8 mouse cellular contexts compared by ENCODE assay signal in genomic region chr5:24343977-24344436, GRCm38 (mm10). TPM values are rescaled to one million over a fixed set of nuclear protein-coding genes. Genes with fewer than 3 reads are reported as not detected.
DNase-seq lines count a peak whose midpoint lies in the region; ATAC-seq lines count a peak whose summit lies in the region.

No protein-coding gene starts in this region.

- DNase-seq in heart, adult 8-10 months (ENCODE audit: low spot score): no peak
- DNase-seq in embryonic facial prominence, embryonic 11.5 days (ENCODE audit: low spot score): peak; percentile 67
- DNase-seq in kidney, postnatal 4 days: peak; percentile 74 to 82
- no peak for DNase-seq in spleen, adult 18-20 months
- no peak for DNase-seq in layer of hippocampus, adult 9-10 months (ENCODE audit: low spot score)

- WGBS in heart, embryonic 16.5 days: 20% methylated on average over 2 of the region's 2 CpGs
- 10% methylated on average over 2 of the region's 2 CpGs for WGBS in embryonic facial prominence, embryonic 11.5 days
- WGBS in neural tube, embryonic 14.5 days: 2% methylated on average over 2 of the region's 2 CpGs

- H3K4me3 ChIP-seq in heart, embryonic 16.5 days (ENCODE audit: low read length): 0 out of 2 replicates have a peak overlapping the region, but pooled peaks have one; percentile 5
- no peak overlapping the region for H3K4me3 ChIP-seq in embryonic facial prominence, embryonic 11.5 days (ENCODE audit: low read depth, low read length)
- no peak overlapping the region for H3K4me3 ChIP-seq in neural tube, embryonic 14.5 days (ENCODE audit: low read depth, low read length)

- peaks cover 77% of the 10 kb centered on the region for H3K4me1 ChIP-seq in heart, embryonic 16.5 days (ENCODE audit: control insufficient read depth, insufficient read depth, low read length)
- peaks cover 12% of the 10 kb centered on the region for H3K4me1 ChIP-seq in embryonic facial prominence, embryonic 11.5 days (ENCODE audit: control insufficient read depth, insufficient read depth, low read length)
- peaks cover 36% of the 10 kb centered on the region for H3K4me1 ChIP-seq in neural tube, embryonic 14.5 days (ENCODE audit: control insufficient read depth, insufficient read depth, low read length)

- H3K36me3 ChIP-seq in heart, embryonic 16.5 days (ENCODE audit: control insufficient read depth, insufficient read depth): peaks cover 3% of the 10 kb centered on the region; the same call in 1 of the 2 replicates
- H3K36me3 ChIP-seq in embryonic facial prominence, embryonic 11.5 days (replicated peaks; ENCODE audit: control insufficient read depth, insufficient read depth, low read depth, low read length): no peaks in the 10 kb centered on the region
- H3K36me3 ChIP-seq in neural tube, embryonic 14.5 days (ENCODE audit: control insufficient read depth, insufficient read depth, low read length): no peaks in the 10 kb centered on the region

- H3K27ac ChIP-seq in heart, embryonic 16.5 days (ENCODE audit: low read length): peak overlapping the region; percentile 86
- peak overlapping the region; percentile 71 for H3K27ac ChIP-seq in embryonic facial prominence, embryonic 11.5 days (replicated peaks; ENCODE audit: low read depth, low read length)
- H3K27ac ChIP-seq in neural tube, embryonic 14.5 days (ENCODE audit: low read depth, low read length): peak overlapping the region; percentile 89

- no peaks in the 10 kb centered on the region for H3K9me3 ChIP-seq in heart, embryonic 16.5 days (replicated peaks; ENCODE audit: control insufficient read depth, low read length)
- no peaks in the 10 kb centered on the region for H3K9me3 ChIP-seq in embryonic facial prominence, embryonic 11.5 days (replicated peaks; ENCODE audit: control insufficient read depth, low read length)
- no peaks in the 10 kb centered on the region for H3K9me3 ChIP-seq in neural tube, embryonic 14.5 days (ENCODE audit: control insufficient read depth, low read length)

- peak overlapping the region; percentile 57 for H3K9ac ChIP-seq in heart, embryonic 16.5 days (ENCODE audit: low read length)
- H3K9ac ChIP-seq in embryonic facial prominence, embryonic 11.5 days (replicated peaks; ENCODE audit: low read length): 0 out of 2 replicates have a peak overlapping the region, but pooled peaks have one; percentile 27
- peak overlapping the region; percentile 46; the same call in 1 of the 2 replicates for H3K9ac ChIP-seq in neural tube, embryonic 14.5 days (replicated peaks; ENCODE audit: low read depth, low read length)

- H3K27me3 ChIP-seq in heart, embryonic 16.5 days (ENCODE audit: control insufficient read depth, insufficient read depth, low read length): no peaks in the 10 kb centered on the region
- peaks cover 14% of the 10 kb centered on the region for H3K27me3 ChIP-seq in embryonic facial prominence, embryonic 11.5 days (ENCODE audit: control insufficient read depth, insufficient read depth, low read length)
- H3K27me3 ChIP-seq in neural tube, embryonic 14.5 days (ENCODE audit: control insufficient read depth, insufficient read depth, low read length): no peaks in the 10 kb centered on the region

- ATAC-seq in heart, embryonic 16.5 days (replicated peaks; ENCODE audit: extremely low read depth, insufficient read depth, low FRiP score): no peak
- ATAC-seq in embryonic facial prominence, embryonic 11.5 days (replicated peaks; ENCODE audit: insufficient number of reproducible peaks, low FRiP score, low TSS enrichment, low read depth): peak; percentile 47; the same call in 1 of the 2 replicates
- peak; percentile 36 for ATAC-seq in neural tube, embryonic 14.5 days (ENCODE audit: low read depth)
- ATAC-seq in erythroid progenitor cell, adult 5-6 weeks (replicated peaks; ENCODE audit: low FRiP score, poor library complexity, severe bottlenecking): no peak

- peak overlapping the region; percentile 43 for H3K4me2 ChIP-seq in heart, embryonic 16.5 days (ENCODE audit: low read depth, low read length)
- H3K4me2 ChIP-seq in embryonic facial prominence, embryonic 11.5 days (ENCODE audit: low read depth, low read length): no peak overlapping the region
- H3K4me2 ChIP-seq in neural tube, embryonic 14.5 days (ENCODE audit: low read depth, low read length): peak overlapping the region; percentile 9; the same call in 1 of the 2 replicates

RNA-seq across cellular contexts. Expression of gene Kcnh2, which starts 7.4 kb away (rescaled TPM):
- 18.0 and 25.2 TPM in 2 replicates for polyA plus RNA-seq in heart, embryonic 16.5 days (2015; fragmentation: Nextera tagmentation; extraction: Ambion mirVana)
- 10 to 100 TPM; 48.8 to 95.2 (median 71.0) TPM for total RNA-seq in heart, adult 8-10 months (2022)
- polyA plus RNA-seq in embryonic facial prominence, embryonic 11.5 days (2014; fragmentation: Nextera tagmentation; extraction: Ambion mirVana): 3.7 and 4.2 TPM in 2 replicates
- polyA plus RNA-seq in neural tube, embryonic 14.5 days (2014; fragmentation: Nextera tagmentation; extraction: Ambion mirVana): 13.6 and 17.0 TPM in 2 replicates
- total RNA-seq in erythroid progenitor cell, adult 5-6 weeks (2015; ENCODE audit: low replicate concordance): not detected in 2 replicates
- total RNA-seq in erythroid progenitor cell, adult 5-6 weeks (2017; ENCODE audit: low replicate concordance): not detected in 2 replicates

RNA-seq across cellular contexts. Expression of gene Nos3, which starts 20.6 kb away (rescaled TPM):
- polyA plus RNA-seq in heart, embryonic 16.5 days (2015; fragmentation: Nextera tagmentation; extraction: Ambion mirVana): 27.3 and 31.9 TPM in 2 replicates
- 10 to 100 TPM; 21.4 to 26.9 (median 23.8) TPM for total RNA-seq in heart, adult 8-10 months (2022)
- polyA plus RNA-seq in embryonic facial prominence, embryonic 11.5 days (2014; fragmentation: Nextera tagmentation; extraction: Ambion mirVana): 3.2 and 4.2 TPM in 2 replicates
- 4.2 and 9.6 TPM in 2 replicates for polyA plus RNA-seq in neural tube, embryonic 14.5 days (2014; fragmentation: Nextera tagmentation; extraction: Ambion mirVana)
- not detected in 2 replicates for total RNA-seq in erythroid progenitor cell, adult 5-6 weeks (2015; ENCODE audit: low replicate concordance)
- total RNA-seq in erythroid progenitor cell, adult 5-6 weeks (2017; ENCODE audit: low replicate concordance): not detected in 2 replicates

RNA-seq across cellular contexts. Expression of gene Atg9b, which starts 47.9 kb away (rescaled TPM):
- polyA plus RNA-seq in heart, embryonic 16.5 days (2015; fragmentation: Nextera tagmentation; extraction: Ambion mirVana): 2.3 and 2.6 TPM in 2 replicates
- 1 to 10 TPM in 2 of 4 experiments, under 1 TPM in 2; 0.73 to 1.7 (median 1.1) TPM for total RNA-seq in heart, adult 8-10 months (2022)
- polyA plus RNA-seq in embryonic facial prominence, embryonic 11.5 days (2014; fragmentation: Nextera tagmentation; extraction: Ambion mirVana): 0.18 and 0.21 TPM in 2 replicates
- polyA plus RNA-seq in neural tube, embryonic 14.5 days (2014; fragmentation: Nextera tagmentation; extraction: Ambion mirVana): 2.0 and 2.2 TPM in 2 replicates
- total RNA-seq in erythroid progenitor cell, adult 5-6 weeks (2015; ENCODE audit: low replicate concordance): not detected in 2 replicates
- total RNA-seq in erythroid progenitor cell, adult 5-6 weeks (2017; ENCODE audit: low replicate concordance): not detected in 2 replicates

RNA-seq across cellular contexts. Expression of gene Abcb8, which starts 49.5 kb away (rescaled TPM):
- 71.1 and 77.3 TPM in 2 replicates for polyA plus RNA-seq in heart, embryonic 16.5 days (2015; fragmentation: Nextera tagmentation; extraction: Ambion mirVana)
- total RNA-seq in heart, adult 8-10 months (2022): 100 to 1,000 TPM in 2 of 4 experiments, 10 to 100 TPM in 2; 96.5 to 106 (median 101) TPM
- polyA plus RNA-seq in embryonic facial prominence, embryonic 11.5 days (2014; fragmentation: Nextera tagmentation; extraction: Ambion mirVana): 27.0 and 27.4 TPM in 2 replicates
- polyA plus RNA-seq in neural tube, embryonic 14.5 days (2014; fragmentation: Nextera tagmentation; extraction: Ambion mirVana): 47.2 and 47.7 TPM in 2 replicates
- total RNA-seq in erythroid progenitor cell, adult 5-6 weeks (2015; ENCODE audit: low replicate concordance): 11.9 TPM in 1 of 2 replicates, not detected in the other
- 1.7 and 8.0 TPM in 2 replicates for total RNA-seq in erythroid progenitor cell, adult 5-6 weeks (2017; ENCODE audit: low replicate concordance)

Comparison
In these comparisons a context has a peak if more than half of its experiments do, and no peak if none do; other contexts are left out.
1. ATAC-seq: peak in embryonic facial prominence, embryonic 11.5 days (single experiment) and neural tube, embryonic 14.5 days (single experiment); none in heart, embryonic 16.5 days (single experiment) and erythroid progenitor cell, adult 5-6 weeks (single experiment).
2. DNase-seq: peak in embryonic facial prominence, embryonic 11.5 days (single experiment) and kidney, postnatal 4 days (2 of 2); none in heart, adult 8-10 months (single experiment), spleen, adult 18-20 months (0 of 2) and layer of hippocampus, adult 9-10 months (single experiment).
3. Peak in every context shown above with its lines, with median percentiles within 50 percentile points of each other: H3K27ac ChIP-seq and H3K9ac ChIP-seq.